Mouse (Mus musculus) intestine, embryonic 14.5 days (tissue): ENCODE measurements at regions not wholly inside any gene's neighbourhood (a gene's known extent, or its start where the extent isn't known, plus 50 kb on each side); places are given as distances from the start of the nearest gene placed in this dataset.

Experiments
- ATAC-seq: fragments of 200-750 bp; cut with Nextera tagmentation; replicated peaks from 2 replicates; pipeline ENCODE4 v1.8.0; 2017; ENCODE audit warnings: low read depth, moderate number of reproducible peaks, moderate TSS enrichment, moderate library complexity; ENCODE audit not compliant: low FRiP score, low TSS enrichment
- DNase-seq: peaks from one replicate; pipeline ENCODE4 v3.0.0-alpha.2; 2018; ENCODE audit warnings: low spot score
- H3K27ac ChIP-seq: fragments of 300-500 bp; sonication (generic); 2 replicates; pipeline ENCODE4 v1.5.1; 2014; ENCODE audit warnings: low read depth, mild to moderate bottlenecking, control low read depth
- H3K27me3 ChIP-seq: fragments of 300-500 bp; sonication (generic); replicated peaks from 2 replicates; pipeline ENCODE4 v1.6.1; 2014; ENCODE audit warnings: low read length, control low read depth; ENCODE audit not compliant: control insufficient read depth, insufficient read depth
- H3K36me3 ChIP-seq: fragments of 300-500 bp; sonication (generic); 2 replicates; pipeline ENCODE4 v1.6.1; 2014; ENCODE audit warnings: low read length, control low read depth; ENCODE audit not compliant: control insufficient read depth, insufficient read depth
- H3K4me1 ChIP-seq: fragments of 300-500 bp; sonication (generic); replicated peaks from 2 replicates; pipeline ENCODE4 v1.6.1; 2014; ENCODE audit warnings: low read length, control low read depth, mixed read lengths; ENCODE audit not compliant: control insufficient read depth, insufficient read depth
- H3K4me2 ChIP-seq: fragments of 300-500 bp; sonication (generic); 2 replicates; pipeline ENCODE4 v1.6.1; 2014; ENCODE audit warnings: low read length
- H3K4me3 ChIP-seq: fragments of 300-500 bp; sonication (generic); 2 replicates; pipeline ENCODE4 v1.5.1; 2014; ENCODE audit warnings: low read depth, low read length, control low read depth, mixed read lengths
- H3K9ac ChIP-seq: fragments of 300-500 bp; sonication (generic); 2 replicates; pipeline ENCODE4 v1.6.1; 2014; ENCODE audit warnings: mild to moderate bottlenecking, low read length
- H3K9me3 ChIP-seq: fragments of 300-500 bp; sonication (generic); 2 replicates; pipeline ENCODE4 v1.6.1; 2016; ENCODE audit warnings: low read length, control low read depth; ENCODE audit not compliant: control insufficient read depth
- WGBS: fragments of 180-500 bp; shearing (Covaris S2); extraction: QIAGEN DNeasy Blood & Tissue Kit; methylation state at CpG from one replicate; pipeline ENCODE4 v1.1.7; 2014; 5-methylcytosine and 5-hydroxymethylcytosine counted together

DNA sequence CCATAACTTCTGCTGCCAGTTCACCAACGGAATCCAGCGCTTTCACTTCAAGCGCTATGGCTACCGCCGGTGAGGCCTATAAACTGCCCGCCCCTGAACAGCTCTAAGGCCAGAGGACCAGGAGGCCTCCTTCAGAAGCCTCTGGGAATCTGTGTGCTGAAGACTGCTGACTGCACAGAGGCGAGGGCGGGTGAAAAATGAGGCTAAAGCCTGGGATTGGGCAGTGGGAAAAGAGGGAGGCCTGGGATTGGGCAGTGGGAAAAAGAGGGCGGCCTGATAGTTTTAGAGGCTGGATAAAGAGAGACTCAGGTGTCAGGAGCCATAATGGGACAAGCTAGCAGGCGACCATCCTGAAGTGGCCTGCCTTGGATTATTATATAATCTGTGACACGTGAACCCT lies 80.8 kb downstream of the Plekhb2 start:
- Histone ChIP-seq H3K27me3 (no peaks in the 10 kb centered on the region), H3K4me2 (no peak overlapping the region), H3K9me3 (peaks cover 17% of the 10 kb centered on the region), H3K4me3 (no peak overlapping the region), H3K27ac (no peak overlapping the region), H3K9ac (no peak overlapping the region), H3K4me1 (no peaks in the 10 kb centered on the region), H3K36me3 (no peaks in the 10 kb centered on the region)
- WGBS, result 83% methylated on average over 11 of the region's 11 CpGs
- ATAC-seq (no peak), DNase-seq (no peak)

DNA sequence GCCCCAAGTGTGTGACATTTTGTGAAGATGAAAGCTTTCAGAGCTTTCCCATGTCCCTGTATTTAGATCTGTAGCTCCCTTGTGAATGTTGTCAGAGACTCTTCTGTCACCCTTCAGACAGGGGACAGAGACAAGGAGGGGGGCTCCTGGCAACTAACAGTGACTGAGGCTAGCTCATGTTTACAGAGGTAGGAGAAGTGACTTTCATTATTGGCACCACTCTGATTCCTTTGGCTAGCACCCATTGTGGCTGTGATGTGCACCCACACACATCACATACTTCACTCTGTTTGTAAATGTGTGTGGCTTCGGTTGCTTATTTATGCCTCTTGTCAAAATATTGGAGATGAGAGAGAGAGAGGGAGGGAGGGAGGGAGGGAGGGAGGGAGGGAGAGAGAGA lies 93.4 kb downstream of the Plekhb2 start:
- no peak for DNase-seq
- no peak overlapping the region for H3K9ac ChIP-seq

DNA sequence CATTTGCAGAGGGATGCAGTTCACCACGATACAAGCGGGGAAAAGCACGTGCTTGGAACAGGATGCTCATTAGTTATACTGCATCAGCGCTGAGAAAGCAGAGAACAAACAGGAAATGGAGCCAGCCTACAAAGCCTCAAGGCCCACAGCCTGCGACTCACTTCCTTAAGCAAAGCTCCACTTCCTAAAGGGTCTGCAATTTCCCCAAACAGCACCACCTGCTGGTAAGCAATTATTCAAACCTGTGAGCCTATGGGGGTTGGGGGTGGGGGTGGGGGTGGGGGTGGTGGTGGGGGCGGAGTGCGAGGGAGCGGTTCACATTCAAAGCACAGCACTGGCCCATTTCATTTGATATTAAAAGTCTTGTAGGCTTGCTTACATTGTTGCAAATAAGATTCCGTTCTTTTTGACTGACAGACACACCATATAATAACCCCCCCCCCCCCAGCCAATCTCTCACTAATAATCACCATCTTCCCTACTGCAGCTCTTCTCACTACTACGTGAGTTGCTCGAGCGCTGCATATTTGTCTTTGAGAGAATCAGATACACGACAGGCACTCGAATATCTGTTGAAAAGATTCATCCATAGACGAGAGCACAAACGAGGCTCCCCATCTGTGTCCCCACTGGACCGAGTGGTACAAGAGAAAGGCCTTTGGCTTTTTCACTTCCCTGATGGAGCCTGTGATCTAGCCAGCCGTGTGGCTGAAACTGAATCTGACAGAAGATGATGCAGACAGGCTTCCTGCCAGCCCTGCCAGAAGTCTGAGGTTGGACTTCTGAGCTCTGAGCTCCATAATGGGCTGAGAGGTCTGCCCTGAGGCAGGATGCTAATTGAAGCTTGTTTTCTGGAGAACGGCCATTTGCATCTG lies 112.1 kb downstream of the Plekhb2 start:
- H3K4me3 ChIP-seq, result no peak overlapping the region
- ATAC-seq (no peak), DNase-seq (no peak)
- WGBS, result 74% methylated on average over 19 of the region's 19 CpGs
- H3K36me3 ChIP-seq, result no peaks in the 10 kb centered on the region
- H3K4me2 ChIP-seq, result no peak overlapping the region
- H3K9ac ChIP-seq, result no peak overlapping the region
- no peaks in the 10 kb centered on the region for H3K27me3 ChIP-seq
- no peak overlapping the region for H3K27ac ChIP-seq
- H3K9me3 ChIP-seq, result no peaks in the 10 kb centered on the region
- H3K4me1 ChIP-seq, result no peaks in the 10 kb centered on the region

More for the DNA sequence above, 93.4 kb downstream of the Plekhb2 start:
- Histone ChIP-seq H3K27ac (no peak overlapping the region), H3K27me3 (no peaks in the 10 kb centered on the region), H3K4me2 (no peak overlapping the region), H3K4me3 (no peak overlapping the region), H3K36me3 (no peaks in the 10 kb centered on the region), H3K4me1 (no peaks in the 10 kb centered on the region), H3K9me3 (no peaks in the 10 kb centered on the region)
- no peak for ATAC-seq
- WGBS, result 56% methylated on average over 1 of the region's 1 CpGs

- WGBS, result 81% methylated on average over 6 of the region's 6 CpGs
- Histone ChIP-seq H3K9ac (no peak overlapping the region), H3K9me3 (no peaks in the 10 kb centered on the region), H3K36me3 (no peaks in the 10 kb centered on the region), H3K27me3 (no peaks in the 10 kb centered on the region), H3K4me1 (no peaks in the 10 kb centered on the region), H3K4me2 (no peak overlapping the region), H3K27ac (no peak overlapping the region), H3K4me3 (no peak overlapping the region)
- ATAC-seq (no peak), DNase-seq (peak; percentile 13)
Observed at GRCm38 (mm10) chr1:34962508-34962885, 112.7 kb downstream of the Plekhb2 start.

DNA sequence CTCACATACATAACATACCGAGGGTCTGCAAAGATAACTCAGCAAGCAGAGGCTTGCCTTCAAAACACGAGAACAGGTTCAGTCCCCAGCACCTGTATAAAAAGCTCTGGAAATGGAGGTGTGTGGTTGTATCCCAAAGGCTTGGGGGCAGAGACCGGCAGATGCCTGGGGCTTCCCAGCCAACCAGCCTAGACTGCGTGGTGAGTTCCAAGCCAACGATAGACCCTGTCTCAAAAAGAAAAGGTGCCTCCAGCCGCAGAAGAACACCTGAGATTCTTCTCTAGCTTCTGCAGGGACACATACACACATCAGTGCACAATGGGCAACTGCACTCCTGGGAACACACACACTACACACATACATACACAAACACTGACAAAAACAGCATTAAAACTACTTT lies 125.0 kb downstream of the Plekhb2 start:
- Histone ChIP-seq H3K27me3 (no peaks in the 10 kb centered on the region), H3K4me3 (no peak overlapping the region), H3K9me3 (peaks cover 8% of the 10 kb centered on the region; the same call in 1 of the 2 replicates), H3K27ac (no peak overlapping the region), H3K36me3 (no peaks in the 10 kb centered on the region), H3K4me2 (no peak overlapping the region), H3K4me1 (no peaks in the 10 kb centered on the region), H3K9ac (no peak overlapping the region)
- 85% methylated on average over 6 of the region's 6 CpGs for WGBS
- ATAC-seq (no peak), DNase-seq (no peak)

DNA sequence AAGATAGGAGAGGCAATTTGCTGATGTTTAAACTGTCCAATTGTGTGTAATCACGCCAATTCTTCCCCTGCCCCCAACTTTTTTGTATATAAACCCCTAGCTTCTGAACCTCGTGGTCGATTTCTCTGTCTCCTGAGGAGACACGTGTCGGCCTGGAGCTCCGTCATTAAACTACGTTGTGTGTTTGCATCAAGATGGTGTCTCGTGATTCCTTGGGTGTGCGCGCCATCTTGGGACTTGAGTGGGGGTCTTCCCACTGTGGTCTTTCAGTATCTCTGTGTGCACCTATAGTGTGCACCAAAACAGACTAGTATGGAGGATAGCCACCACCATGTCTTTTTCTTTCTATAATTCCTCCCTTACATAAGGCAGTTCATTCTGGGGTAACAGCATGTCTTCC lies 128.4 kb downstream of the Plekhb2 start:
- Histone ChIP-seq H3K4me3 (no peak overlapping the region), H3K27ac (no peak overlapping the region), H3K36me3 (no peaks in the 10 kb centered on the region), H3K4me2 (no peak overlapping the region), H3K9ac (no peak overlapping the region), H3K4me1 (no peaks in the 10 kb centered on the region), H3K27me3 (no peaks in the 10 kb centered on the region), H3K9me3 (peaks cover 8% of the 10 kb centered on the region; the same call in 1 of the 2 replicates)
- no peak for ATAC-seq
- WGBS, result 94% methylated on average over 10 of the region's 10 CpGs
- DNase-seq, result no peak

GRCm38 (mm10) chr1:34979350-34979749 lies 129.6 kb downstream of the Plekhb2 start:
- ATAC-seq (no peak), DNase-seq (no peak)
- Histone ChIP-seq H3K4me3 (no peak overlapping the region), H3K36me3 (no peaks in the 10 kb centered on the region), H3K9me3 (peaks cover 8% of the 10 kb centered on the region; the same call in 1 of the 2 replicates), H3K27ac (no peak overlapping the region), H3K27me3 (no peaks in the 10 kb centered on the region), H3K9ac (no peak overlapping the region), H3K4me2 (no peak overlapping the region), H3K4me1 (no peaks in the 10 kb centered on the region)
- 66% methylated on average over 3 of the region's 3 CpGs for WGBS

- Histone ChIP-seq H3K4me2 (no peak overlapping the region), H3K4me3 (no peak overlapping the region), H3K36me3 (no peaks in the 10 kb centered on the region), H3K27ac (no peak overlapping the region), H3K9ac (no peak overlapping the region), H3K9me3 (peaks cover 8% of the 10 kb centered on the region; the same call in 1 of the 2 replicates), H3K27me3 (no peaks in the 10 kb centered on the region), H3K4me1 (no peaks in the 10 kb centered on the region)
- DNase-seq (no peak), ATAC-seq (no peak)
- WGBS, result 81% methylated on average over 2 of the region's 2 CpGs
Observed at GRCm38 (mm10) chr1:34981934-34982333, 132.2 kb downstream of the Plekhb2 start.

DNA sequence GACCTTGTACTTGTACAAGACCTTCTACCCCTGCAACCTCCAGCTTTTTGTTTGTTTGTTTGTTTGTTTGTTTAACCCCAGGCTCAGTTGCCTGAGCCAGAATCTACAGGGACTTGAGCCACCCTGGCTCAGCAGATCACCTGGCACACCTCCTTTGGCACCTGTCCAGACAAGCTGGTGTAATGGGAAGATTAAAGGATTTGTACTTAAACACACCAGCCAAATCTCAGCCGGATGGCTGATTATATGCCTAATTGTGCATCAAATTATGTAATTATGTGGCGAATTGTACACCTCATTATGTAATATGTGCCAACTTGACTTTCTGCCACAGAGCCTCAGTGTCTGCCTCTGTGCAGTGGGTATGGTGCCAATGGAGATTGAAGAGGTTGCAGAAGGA lies 133.2 kb downstream of the Plekhb2 start:
- no peak overlapping the region for H3K4me3 ChIP-seq
- H3K9ac ChIP-seq, result no peak overlapping the region
- ATAC-seq (no peak), DNase-seq (no peak)
- no peak overlapping the region for H3K4me2 ChIP-seq
- 83% methylated on average over 2 of the region's 2 CpGs for WGBS
- no peak overlapping the region for H3K27ac ChIP-seq
- no peaks in the 10 kb centered on the region for H3K4me1 ChIP-seq
- no peaks in the 10 kb centered on the region for H3K27me3 ChIP-seq
- H3K36me3 ChIP-seq, result no peaks in the 10 kb centered on the region
- peaks cover 8% of the 10 kb centered on the region; the same call in 1 of the 2 replicates for H3K9me3 ChIP-seq
